Mouse (Mus musculus): Measurements from ENCODE around the gene Ergic1. TPM values are rescaled to one million over a fixed set of nuclear protein-coding genes. Genes with fewer than 3 reads are reported as not detected.

Gene Ergic1
- polyA plus RNA-seq, 1 experiment from 2014 or later: 135 TPM

GRCm38 (mm10) chr17:26623991-26624390 is 62.7 kb downstream of the Ergic1 start:
- H3K36me3 ChIP-seq (ENCODE audit: control insufficient read depth, insufficient read depth, low read length): peaks cover 64% of the 10 kb centered on the region
- H3K27me3 ChIP-seq (replicated peaks; ENCODE audit: control insufficient read depth, insufficient read depth, low read length): no peaks in the 10 kb centered on the region
- no peak for DNase-seq (ENCODE audit: low spot score)
- no peak overlapping the region for H3K4me2 ChIP-seq (ENCODE audit: low read length)
- no peak for ATAC-seq (replicated peaks; ENCODE audit: low FRiP score, low TSS enrichment, low read depth)
- 0 out of 2 replicates have a peak, but pooled peaks cover 2% of the 10 kb centered on the region for H3K4me1 ChIP-seq (replicated peaks; ENCODE audit: control insufficient read depth, insufficient read depth, low read length)
- no peak overlapping the region for H3K4me3 ChIP-seq (ENCODE audit: low read depth, low read length)
- no peaks in the 10 kb centered on the region for H3K9me3 ChIP-seq (ENCODE audit: control insufficient read depth, low read length)
- H3K9ac ChIP-seq (ENCODE audit: low read length): no peak overlapping the region
- 89% methylated on average over 6 of the region's 6 CpGs for WGBS
- no peak overlapping the region for H3K27ac ChIP-seq (ENCODE audit: low read depth)

GRCm38 (mm10) chr17:26624999-26625398 is 63.7 kb downstream of the Ergic1 start:
- Histone ChIP-seq H3K27ac (ENCODE audit: low read depth) (no peak overlapping the region), H3K27me3 (replicated peaks; ENCODE audit: control insufficient read depth, insufficient read depth, low read length) (no peaks in the 10 kb centered on the region), H3K4me3 (ENCODE audit: low read depth, low read length) (no peak overlapping the region), H3K4me1 (replicated peaks; ENCODE audit: control insufficient read depth, insufficient read depth, low read length) (0 out of 2 replicates have a peak, but pooled peaks cover 2% of the 10 kb centered on the region), H3K4me2 (ENCODE audit: low read length) (no peak overlapping the region), H3K36me3 (ENCODE audit: control insufficient read depth, insufficient read depth, low read length) (peaks cover 70% of the 10 kb centered on the region), H3K9ac (ENCODE audit: low read length) (no peak overlapping the region), H3K9me3 (ENCODE audit: control insufficient read depth, low read length) (no peaks in the 10 kb centered on the region)
- ATAC-seq (replicated peaks; ENCODE audit: low FRiP score, low TSS enrichment, low read depth): no peak
- DNase-seq (ENCODE audit: low spot score): no peak
- WGBS: 90% methylated on average over 10 of the region's 10 CpGs

GRCm38 (mm10) chr17:26625521-26626010 is 64.3 kb downstream of the Ergic1 start:
- no peak for DNase-seq (ENCODE audit: low spot score)
- no peaks in the 10 kb centered on the region for H3K27me3 ChIP-seq (replicated peaks; ENCODE audit: control insufficient read depth, insufficient read depth, low read length)
- 93% methylated on average over 2 of the region's 2 CpGs for WGBS

GRCm38 (mm10) chr17:26628479-26628878 is 67.2 kb downstream of the Ergic1 start:
- peaks cover 90% of the 10 kb centered on the region for H3K36me3 ChIP-seq (ENCODE audit: control insufficient read depth, insufficient read depth, low read length)

More at GRCm38 (mm10) chr17:26625521-26626010, 64.3 kb downstream of the Ergic1 start:
- Histone ChIP-seq H3K36me3 (ENCODE audit: control insufficient read depth, insufficient read depth, low read length) (peaks cover 74% of the 10 kb centered on the region), H3K4me2 (ENCODE audit: low read length) (no peak overlapping the region), H3K4me3 (ENCODE audit: low read depth, low read length) (no peak overlapping the region), H3K27ac (ENCODE audit: low read depth) (no peak overlapping the region), H3K9me3 (ENCODE audit: control insufficient read depth, low read length) (no peaks in the 10 kb centered on the region), H3K4me1 (replicated peaks; ENCODE audit: control insufficient read depth, insufficient read depth, low read length) (0 out of 2 replicates have a peak, but pooled peaks cover 2% of the 10 kb centered on the region), H3K9ac (ENCODE audit: low read length) (no peak overlapping the region)
- ATAC-seq (replicated peaks; ENCODE audit: low FRiP score, low TSS enrichment, low read depth): no peak

GRCm38 (mm10) chr17:26628936-26629335 is 67.6 kb downstream of the Ergic1 start:
- DNase-seq (ENCODE audit: low spot score) (no peak), ATAC-seq (replicated peaks; ENCODE audit: low FRiP score, low TSS enrichment, low read depth) (no peak)
- Histone ChIP-seq H3K4me3 (ENCODE audit: low read depth, low read length) (no peak overlapping the region), H3K4me2 (ENCODE audit: low read length) (no peak overlapping the region), H3K27ac (ENCODE audit: low read depth) (no peak overlapping the region), H3K36me3 (ENCODE audit: control insufficient read depth, insufficient read depth, low read length) (peaks cover 90% of the 10 kb centered on the region), H3K27me3 (replicated peaks; ENCODE audit: control insufficient read depth, insufficient read depth, low read length) (no peaks in the 10 kb centered on the region), H3K9me3 (ENCODE audit: control insufficient read depth, low read length) (no peaks in the 10 kb centered on the region), H3K9ac (ENCODE audit: low read length) (no peak overlapping the region), H3K4me1 (replicated peaks; ENCODE audit: control insufficient read depth, insufficient read depth, low read length) (no peaks in the 10 kb centered on the region)
- 98% methylated on average over 3 of the region's 3 CpGs for WGBS

More at GRCm38 (mm10) chr17:26628479-26628878, 67.2 kb downstream of the Ergic1 start:
- Histone ChIP-seq H3K4me1 (replicated peaks; ENCODE audit: control insufficient read depth, insufficient read depth, low read length) (no peaks in the 10 kb centered on the region), H3K9ac (ENCODE audit: low read length) (no peak overlapping the region), H3K27me3 (replicated peaks; ENCODE audit: control insufficient read depth, insufficient read depth, low read length) (no peaks in the 10 kb centered on the region), H3K4me2 (ENCODE audit: low read length) (no peak overlapping the region), H3K27ac (ENCODE audit: low read depth) (no peak overlapping the region), H3K4me3 (ENCODE audit: low read depth, low read length) (no peak overlapping the region), H3K9me3 (ENCODE audit: control insufficient read depth, low read length) (no peaks in the 10 kb centered on the region)
- 88% methylated on average over 6 of the region's 6 CpGs for WGBS
- ATAC-seq (replicated peaks; ENCODE audit: low FRiP score, low TSS enrichment, low read depth): no peak
- DNase-seq (ENCODE audit: low spot score): no peak

GRCm38 (mm10) chr17:26631811-26632327 is 70.6 kb downstream of the Ergic1 start:
- Histone ChIP-seq H3K27me3 (replicated peaks; ENCODE audit: control insufficient read depth, insufficient read depth, low read length) (no peaks in the 10 kb centered on the region), H3K9me3 (ENCODE audit: control insufficient read depth, low read length) (no peaks in the 10 kb centered on the region), H3K27ac (ENCODE audit: low read depth) (no peak overlapping the region), H3K4me1 (replicated peaks; ENCODE audit: control insufficient read depth, insufficient read depth, low read length) (no peaks in the 10 kb centered on the region), H3K9ac (ENCODE audit: low read length) (no peak overlapping the region), H3K4me2 (ENCODE audit: low read length) (no peak overlapping the region), H3K4me3 (ENCODE audit: low read depth, low read length) (no peak overlapping the region), H3K36me3 (ENCODE audit: control insufficient read depth, insufficient read depth, low read length) (peaks cover 90% of the 10 kb centered on the region)
- ATAC-seq (replicated peaks; ENCODE audit: low FRiP score, low TSS enrichment, low read depth) (no peak), DNase-seq (ENCODE audit: low spot score) (no peak)
- 78% methylated on average over 8 of the region's 8 CpGs for WGBS

- H3K27ac ChIP-seq (ENCODE audit: low read depth): no peak overlapping the region
- H3K4me2 ChIP-seq (ENCODE audit: low read length): no peak overlapping the region
- H3K4me1 ChIP-seq (replicated peaks; ENCODE audit: control insufficient read depth, insufficient read depth, low read length): no peaks in the 10 kb centered on the region
- H3K9ac ChIP-seq (ENCODE audit: low read length): no peak overlapping the region
- H3K36me3 ChIP-seq (ENCODE audit: control insufficient read depth, insufficient read depth, low read length): peaks cover 86% of the 10 kb centered on the region
- DNase-seq (ENCODE audit: low spot score) (no peak), ATAC-seq (replicated peaks; ENCODE audit: low FRiP score, low TSS enrichment, low read depth) (no peak)
- H3K27me3 ChIP-seq (replicated peaks; ENCODE audit: control insufficient read depth, insufficient read depth, low read length): no peaks in the 10 kb centered on the region
- 92% methylated on average over 9 of the region's 9 CpGs for WGBS
- H3K4me3 ChIP-seq (ENCODE audit: low read depth, low read length): no peak overlapping the region
- H3K9me3 ChIP-seq (ENCODE audit: control insufficient read depth, low read length): no peaks in the 10 kb centered on the region
Observed at GRCm38 (mm10) chr17:26633186-26633585, 71.9 kb downstream of the Ergic1 start.

- DNase-seq (ENCODE audit: low spot score) (no peak), ATAC-seq (replicated peaks; ENCODE audit: low FRiP score, low TSS enrichment, low read depth) (no peak)
- H3K27me3 ChIP-seq (replicated peaks; ENCODE audit: control insufficient read depth, insufficient read depth, low read length): no peaks in the 10 kb centered on the region
- peaks cover 82% of the 10 kb centered on the region for H3K36me3 ChIP-seq (ENCODE audit: control insufficient read depth, insufficient read depth, low read length)
- no peaks in the 10 kb centered on the region for H3K4me1 ChIP-seq (replicated peaks; ENCODE audit: control insufficient read depth, insufficient read depth, low read length)
- no peaks in the 10 kb centered on the region for H3K9me3 ChIP-seq (ENCODE audit: control insufficient read depth, low read length)
- no peak overlapping the region for H3K4me2 ChIP-seq (ENCODE audit: low read length)
- 92% methylated on average over 9 of the region's 9 CpGs for WGBS
- H3K4me3 ChIP-seq (ENCODE audit: low read depth, low read length): no peak overlapping the region
- H3K27ac ChIP-seq (ENCODE audit: low read depth): no peak overlapping the region
- no peak overlapping the region for H3K9ac ChIP-seq (ENCODE audit: low read length)
Observed at GRCm38 (mm10) chr17:26633926-26634325, 72.6 kb downstream of the Ergic1 start.

GRCm38 (mm10) chr17:26634539-26634938 is 73.2 kb downstream of the Ergic1 start:
- DNase-seq (ENCODE audit: low spot score) (no peak), ATAC-seq (replicated peaks; ENCODE audit: low FRiP score, low TSS enrichment, low read depth) (no peak)
- Histone ChIP-seq H3K4me1 (replicated peaks; ENCODE audit: control insufficient read depth, insufficient read depth, low read length) (no peaks in the 10 kb centered on the region), H3K4me2 (ENCODE audit: low read length) (no peak overlapping the region), H3K4me3 (ENCODE audit: low read depth, low read length) (no peak overlapping the region), H3K27ac (ENCODE audit: low read depth) (no peak overlapping the region), H3K9ac (ENCODE audit: low read length) (no peak overlapping the region), H3K27me3 (replicated peaks; ENCODE audit: control insufficient read depth, insufficient read depth, low read length) (no peaks in the 10 kb centered on the region), H3K36me3 (ENCODE audit: control insufficient read depth, insufficient read depth, low read length) (peaks cover 83% of the 10 kb centered on the region), H3K9me3 (ENCODE audit: control insufficient read depth, low read length) (no peaks in the 10 kb centered on the region)
- WGBS: 90% methylated on average over 7 of the region's 7 CpGs
